Mouse (Mus musculus) liver, embryonic 14.5 days (tissue): ENCODE data around the gene Actn1. TPM values are rescaled to one million over a fixed set of nuclear protein-coding genes. Genes with fewer than 3 reads are reported as not detected.

Experiments used
- ATAC-seq: fragments of 200-750 bp; cut with Nextera tagmentation; 2 replicates; pipeline ENCODE4 v1.8.0; 2017; ENCODE audit warnings: moderate number of reproducible peaks, mild to moderate bottlenecking, moderate library complexity; ENCODE audit not compliant: insufficient read depth
- DNase-seq, 3 experiments: peaks; one replicate each; pipeline ENCODE4 v3.0.0-alpha.2; 2012 to 2013; ENCODE audit warnings: low read depth in 3 of 3, low spot score in 3 of 3
- H3K27ac ChIP-seq: fragments of 300-500 bp; sonication (generic); 2 replicates; pipeline ENCODE4 v1.5.1; 2014; ENCODE audit warnings: moderate library complexity, mild to moderate bottlenecking, control low read depth, inconsistent platforms
- H3K27me3 ChIP-seq: fragments of 300-500 bp; sonication (generic); 2 replicates; pipeline ENCODE4 v1.6.1; 2014; ENCODE audit warnings: mild to moderate bottlenecking, low read length, moderate library complexity; ENCODE audit not compliant: control insufficient read depth, insufficient read depth
- H3K36me3 ChIP-seq: fragments of 300-500 bp; sonication (generic); replicated peaks from 2 replicates; pipeline ENCODE4 v1.6.1; 2014; ENCODE audit warnings: low read depth; ENCODE audit not compliant: control insufficient read depth, insufficient read depth
- H3K4me1 ChIP-seq, 2 experiments: fragments of 200-500 bp in 1 of 2; fragments of 300-500 bp in 1 of 2; sonication (generic) in 1 of 2; replicated peaks; 2 replicates each; pipeline ENCODE4 v1.6.1; 2012 to 2014; ENCODE audit warnings: antibody characterized with exemption in 1 of 2, inconsistent platforms in 1 of 2, low read length in 1 of 2; ENCODE audit not compliant: control insufficient read depth in 2 of 2, insufficient read depth in 2 of 2
- H3K4me2 ChIP-seq: fragments of 300-500 bp; sonication (generic); 2 replicates; pipeline ENCODE4 v1.6.1; 2014; ENCODE audit warnings: low read depth, mild to moderate bottlenecking, control low read depth, moderate library complexity
- H3K4me3 ChIP-seq, 2 experiments: fragments of 200-500 bp in 1 of 2; fragments of 300-500 bp in 1 of 2; sonication (generic) in 1 of 2; 2 replicates each; pipeline ENCODE4 v1.5.1; 2012 to 2014; ENCODE audit warnings: low read depth in 2 of 2, low read length in 2 of 2, mild to moderate bottlenecking in 2 of 2, control low read depth in 1 of 2, inconsistent platforms in 1 of 2, moderate library complexity in 1 of 2; ENCODE audit not compliant: insufficient read depth in 1 of 2
- H3K9ac ChIP-seq: fragments of 300-500 bp; sonication (generic); replicated peaks from 2 replicates; pipeline ENCODE4 v1.6.1; 2014; ENCODE audit warnings: mild to moderate bottlenecking, control low read depth, moderate library complexity
- H3K9me3 ChIP-seq: fragments of 300-500 bp; sonication (generic); 2 replicates; pipeline ENCODE4 v1.6.1; 2016; ENCODE audit warnings: low read length, mixed read lengths; ENCODE audit not compliant: control insufficient read depth
- CTCF ChIP-seq: IDR thresholded peaks from 2 replicates; pipeline ENCODE4 v1.5.1; 2016; ENCODE audit warnings: antibody characterized with exemption, low read depth, control low read depth
- EP300 ChIP-seq: IDR thresholded peaks from 2 replicates; pipeline ENCODE4 v1.6.1; 2016; ENCODE audit warnings: antibody characterized with exemption, low read depth
- WGBS: fragments of 180-500 bp; shearing (Covaris S2); extraction: QIAGEN DNeasy Blood & Tissue Kit; methylation state at CpG from one replicate; pipeline ENCODE4 v1.1.7; 2014; ENCODE audit not compliant: insufficient replicate concordance; 5-methylcytosine and 5-hydroxymethylcytosine counted together
- polyA plus RNA-seq, 2 experiments: library from polyadenylated mRNA; depleted of rRNA in 1 of 2; stranded (reverse) in 1 of 2; unstranded in 1 of 2; fragments of >200 nt; fragmentation: Nextera tagmentation in 1 of 2; extraction: Ambion mirVana in 1 of 2; gene quantifications; 2 replicates each; pipeline versions ENCODE4 v1.2.1 to v1.2.3; 2012 to 2014

The Actn1 gene
- polyA plus RNA-seq, 2 experiments = 5.6 to 14.0 TPM

GRCm38 (mm10) chr12:80151821-80152220 lies 108.3 kb downstream of the Actn1 start:
- no peak overlapping the region for H3K9ac ChIP-seq
- TF ChIP-seq EP300 = no peak
- TF ChIP-seq CTCF = peak; percentile 60
- H3K27ac ChIP-seq = no peak overlapping the region
- WGBS = 73% methylated on average over 6 of the region's 6 CpGs
- no peak overlapping the region for H3K4me2 ChIP-seq
- ATAC-seq (no peak), DNase-seq (no peak)
- H3K36me3 ChIP-seq = no peaks in the 10 kb centered on the region
- H3K4me1 ChIP-seq = peaks cover 0 to 4% of the 10 kb centered on the region in 2 experiments; a peak in 2 of 4 replicates
- H3K27me3 ChIP-seq = no peaks in the 10 kb centered on the region
- H3K4me3 ChIP-seq = no peak overlapping the region
- peaks cover 2% of the 10 kb centered on the region; the same call in 1 of the 2 replicates for H3K9me3 ChIP-seq

DNA sequence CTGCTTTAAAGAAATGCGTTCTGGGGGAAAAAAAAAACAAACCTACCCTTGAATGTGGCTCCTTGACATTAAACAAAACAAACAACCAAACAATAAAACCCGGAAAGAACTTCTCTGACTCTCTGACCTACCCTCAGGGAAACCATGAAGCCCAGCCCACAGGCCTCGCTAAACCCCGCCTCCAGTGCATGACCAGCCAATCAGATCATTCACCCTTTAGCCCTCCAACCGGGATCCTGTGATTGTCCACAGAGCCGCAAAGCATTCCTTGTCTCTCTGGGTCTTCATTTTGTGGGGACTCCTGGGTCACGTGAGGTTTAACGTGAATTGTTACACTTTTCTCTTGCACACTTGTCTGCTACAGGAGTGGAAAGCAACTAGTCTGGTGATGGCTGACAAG lies 109.5 kb downstream of the Actn1 start:
- 24% methylated on average over 8 of the region's 8 CpGs for WGBS

DNA sequence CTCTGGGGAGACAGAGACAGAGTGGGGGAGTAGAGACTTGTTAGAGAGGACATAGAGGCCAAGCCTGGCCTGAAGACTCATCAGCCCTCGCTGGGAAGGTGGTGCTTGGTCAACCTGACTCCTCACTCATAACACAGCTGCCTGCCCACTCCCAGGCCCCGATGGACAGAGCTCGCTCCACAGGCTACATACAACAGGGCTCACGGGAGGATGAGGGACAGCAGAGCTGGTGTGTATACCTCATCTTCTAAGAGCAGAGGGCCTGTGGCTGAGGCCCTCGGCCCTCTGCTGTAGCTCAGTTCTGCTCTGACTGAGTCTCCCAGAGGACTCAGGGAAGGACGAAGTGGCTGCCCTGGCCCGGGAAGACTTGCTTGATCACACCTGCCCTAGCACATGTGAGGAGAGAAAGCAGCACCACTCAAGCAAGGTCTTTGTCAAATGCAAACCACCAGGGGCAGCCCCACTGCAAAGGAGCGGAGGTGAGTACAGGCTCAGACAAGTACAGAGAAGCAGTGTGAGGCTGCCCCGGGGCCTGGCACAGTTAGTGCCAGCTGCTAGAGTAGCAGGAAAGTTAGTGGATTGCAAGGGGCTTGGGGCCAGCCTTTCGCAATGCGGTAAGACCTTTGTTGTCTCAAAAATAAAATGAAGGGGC lies 112.5 kb downstream of the Actn1 start:
- Histone ChIP-seq H3K27ac (no peak overlapping the region), H3K9me3 (no peaks in the 10 kb centered on the region), H3K36me3 (no peaks in the 10 kb centered on the region), H3K27me3 (no peaks in the 10 kb centered on the region), H3K9ac (no peak overlapping the region), H3K4me2 (no peak overlapping the region), H3K4me3 (no peak overlapping the region), H3K4me1 (peaks cover 0 to 12% of the 10 kb centered on the region in 2 experiments; a peak in 3 of 4 replicates)
- DNase-seq (no peak), ATAC-seq (no peak)
- WGBS = 76% methylated on average over 11 of the region's 11 CpGs
- TF ChIP-seq CTCF (no peak), EP300 (no peak)

More for the DNA sequence above, 109.5 kb downstream of the Actn1 start:
- peak; percentile 51 to 61 (median 55) for DNase-seq
- Histone ChIP-seq H3K9me3 (peaks cover 2% of the 10 kb centered on the region; the same call in 1 of the 2 replicates), H3K27me3 (no peaks in the 10 kb centered on the region), H3K36me3 (no peaks in the 10 kb centered on the region), H3K4me1 (peaks cover 0 to 10% of the 10 kb centered on the region in 2 experiments; a peak in 3 of 4 replicates), H3K4me2 (peak overlapping the region; percentile 50), H3K4me3 (0 out of 4 replicates have a peak overlapping the region, but pooled peaks of 1 of the 2 experiments have one; percentile 25), H3K27ac (no peak overlapping the region), H3K9ac (no peak overlapping the region)
- peak; percentile 70 for ATAC-seq
- TF ChIP-seq CTCF (no peak), EP300 (no peak)

DNA sequence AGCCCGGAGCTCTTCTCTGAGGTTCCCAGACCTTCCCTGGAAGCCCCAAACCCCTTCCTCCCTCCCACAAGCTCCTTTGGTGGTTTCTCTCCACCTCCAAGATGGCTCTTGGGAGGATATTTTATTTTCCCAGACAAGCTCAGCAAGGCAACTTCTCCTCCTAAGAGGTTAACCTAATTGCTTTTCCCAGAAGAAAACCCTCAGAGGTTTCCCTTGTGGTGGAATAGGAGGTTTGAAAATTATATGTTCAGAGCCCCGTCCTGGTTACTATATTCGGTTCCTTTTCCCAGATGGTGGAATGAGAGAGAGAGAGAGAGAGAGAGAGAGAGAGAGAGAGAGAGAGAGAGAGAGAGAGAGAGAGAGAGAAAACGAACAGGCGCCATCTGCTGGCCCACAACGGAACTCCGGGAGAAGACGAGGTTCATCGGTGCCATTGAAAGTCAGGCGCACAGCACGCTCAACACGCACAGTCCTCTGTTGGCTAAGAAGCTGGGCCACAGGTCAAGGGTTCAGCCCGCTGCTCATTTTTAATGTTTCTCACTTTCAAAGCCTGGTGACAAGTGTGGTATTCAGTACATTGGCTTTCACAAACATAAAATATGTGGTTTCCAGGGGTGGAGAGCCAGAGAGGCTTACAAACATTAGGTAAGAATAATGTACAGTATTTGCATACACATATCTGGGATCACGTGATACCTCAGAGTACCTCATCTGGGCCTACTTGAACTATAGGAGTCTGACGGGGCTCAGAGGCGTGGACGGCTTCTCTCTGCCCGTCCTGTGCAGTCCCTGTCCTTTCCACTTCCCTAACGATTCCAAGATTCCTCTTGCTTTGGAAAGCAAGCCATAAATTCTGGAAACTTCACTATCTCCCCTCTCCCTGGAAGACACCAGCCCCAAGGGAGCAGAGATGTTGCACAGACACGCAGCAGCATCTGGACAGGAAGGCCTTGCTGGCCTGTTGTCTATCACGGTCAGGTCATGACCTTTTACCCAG lies 113.6 kb downstream of the Actn1 start:
- H3K4me1 ChIP-seq = peaks cover 0 to 12% of the 10 kb centered on the region in 2 experiments; a peak in 3 of 4 replicates
- TF ChIP-seq EP300 = no peak
- TF ChIP-seq CTCF = peak; percentile 89
- H3K9me3 ChIP-seq = no peaks in the 10 kb centered on the region
- H3K27ac ChIP-seq = no peak overlapping the region
- H3K4me2 ChIP-seq = no peak overlapping the region
- H3K9ac ChIP-seq = no peak overlapping the region
- 31% methylated on average over 21 of the region's 21 CpGs for WGBS
- H3K27me3 ChIP-seq = no peaks in the 10 kb centered on the region
- ATAC-seq (peak; percentile 34; the same call in 1 of the 2 replicates), DNase-seq (peak in 2 of 3 experiments; percentile 41 to 59)
- no peak overlapping the region for H3K4me3 ChIP-seq
- no peaks in the 10 kb centered on the region for H3K36me3 ChIP-seq

DNA sequence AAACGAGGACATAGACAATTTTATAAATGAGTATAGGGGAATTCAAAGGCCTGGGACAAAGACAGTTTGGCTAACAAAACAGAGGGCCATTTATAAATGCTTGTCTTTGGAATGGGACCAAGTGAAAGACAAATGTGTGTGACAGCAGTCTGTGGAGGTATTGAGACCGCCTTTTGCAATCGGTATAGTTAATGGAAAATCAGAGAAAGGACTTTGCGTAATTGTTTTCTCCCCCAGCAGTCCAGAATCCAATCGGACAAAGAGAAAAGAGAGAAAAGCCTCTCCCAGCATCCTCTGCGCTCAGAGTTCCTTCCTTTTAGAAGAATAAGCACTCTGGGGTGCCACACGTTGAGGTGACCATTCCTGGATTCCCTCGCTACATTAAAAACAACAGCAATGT lies 114.8 kb downstream of the Actn1 start:
- H3K27ac ChIP-seq = no peak overlapping the region
- ATAC-seq = no peak
- no peak overlapping the region for H3K4me2 ChIP-seq
- no peak overlapping the region for H3K9ac ChIP-seq
- no peaks in the 10 kb centered on the region for H3K9me3 ChIP-seq
- H3K4me3 ChIP-seq = no peak overlapping the region
- TF ChIP-seq CTCF (no peak), EP300 (no peak)
- H3K36me3 ChIP-seq = no peaks in the 10 kb centered on the region
- WGBS = 62% methylated on average over 8 of the region's 8 CpGs
- no peak for DNase-seq
- H3K4me1 ChIP-seq = peaks cover 0 to 15% of the 10 kb centered on the region in 2 experiments; a peak in 2 of 4 replicates
- H3K27me3 ChIP-seq = no peaks in the 10 kb centered on the region
